Mouse (Mus musculus) Muller cell, postnatal 12 days (primary cell): ENCODE results near the gene Abca17.
A peak's percentile ranks its signal among the peaks of the same experiment; 100 is the strongest.

Experiments
- DNase-seq: peaks from one replicate; pipeline ENCODE4 v3.0.0-alpha.2; 2015; ENCODE audit errors: inconsistent ontology term

Abca17 gene

DNA sequence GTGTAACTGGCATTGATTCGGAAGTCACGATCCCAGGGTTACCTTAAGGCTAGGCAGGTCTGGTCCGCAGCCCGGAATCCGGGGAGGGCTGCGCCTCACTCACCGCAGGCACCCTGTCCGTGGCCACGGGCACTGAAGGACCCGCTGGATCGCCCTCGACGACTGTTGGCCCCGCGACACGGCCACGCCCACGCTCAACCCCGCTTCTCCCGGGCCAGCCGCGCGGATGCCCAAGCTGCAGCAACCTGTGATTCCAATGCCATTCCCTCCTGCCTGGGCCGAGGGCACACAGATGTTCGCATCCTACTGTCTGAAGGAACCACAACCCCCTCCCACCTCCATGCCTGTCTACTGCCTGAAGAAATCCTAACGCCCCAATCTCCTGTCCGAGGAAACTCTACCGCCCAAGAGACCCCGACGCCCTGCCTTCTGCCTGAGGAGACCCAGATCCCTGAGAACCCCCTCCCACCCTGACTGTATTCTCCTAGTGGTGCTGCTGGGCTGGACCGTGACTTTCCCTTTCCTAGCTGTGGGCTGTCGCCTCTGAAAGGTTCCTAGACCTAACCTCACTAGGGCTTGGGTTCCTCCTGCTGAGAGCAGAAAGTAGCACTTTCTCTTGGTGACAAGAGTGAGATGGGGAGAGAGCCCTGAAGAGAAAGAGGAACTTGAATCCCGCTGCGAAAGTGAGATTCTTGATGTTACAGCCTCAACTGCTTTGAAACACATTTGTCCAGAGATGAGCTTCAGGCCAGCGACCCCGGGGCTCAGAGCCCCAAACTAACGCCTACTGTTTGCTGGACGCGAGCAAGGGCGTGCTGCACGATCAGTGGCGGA lies at the start of gene Abca17:
Abca17 (minus strand) TSS at position 143 of the 834 bp plus-strand sequence.
- DNase-seq, result peak; percentile 19

GRCm38 (mm10) chr17:24394456-24394855 lies 43.6 kb upstream of the Abca17 start:
- DNase-seq, result no peak

- DNase-seq, result no peak
Observed at GRCm38 (mm10) chr17:24393527-24393926, 42.7 kb upstream of the Abca17 start.

DNA sequence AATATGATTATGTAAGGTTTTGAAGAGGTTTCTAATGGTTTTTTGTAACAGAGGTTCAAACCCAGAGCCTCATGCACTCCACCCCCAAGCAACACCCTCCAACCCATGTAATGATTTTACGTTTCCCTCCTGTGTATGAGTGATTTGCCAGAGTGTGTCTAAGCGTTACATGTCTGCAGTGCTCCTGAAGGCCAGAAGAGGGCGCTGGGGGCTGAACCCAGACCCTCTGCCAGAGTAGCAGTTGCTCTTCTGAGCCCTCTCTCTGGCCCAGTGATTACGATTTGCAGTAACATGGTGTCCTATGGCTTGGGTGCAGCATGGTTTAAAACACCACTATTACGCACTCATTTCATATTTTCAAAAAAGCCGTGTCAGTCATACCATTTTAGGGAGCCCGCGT lies 40.3 kb upstream of the Abca17 start:
- DNase-seq, result no peak

DNA sequence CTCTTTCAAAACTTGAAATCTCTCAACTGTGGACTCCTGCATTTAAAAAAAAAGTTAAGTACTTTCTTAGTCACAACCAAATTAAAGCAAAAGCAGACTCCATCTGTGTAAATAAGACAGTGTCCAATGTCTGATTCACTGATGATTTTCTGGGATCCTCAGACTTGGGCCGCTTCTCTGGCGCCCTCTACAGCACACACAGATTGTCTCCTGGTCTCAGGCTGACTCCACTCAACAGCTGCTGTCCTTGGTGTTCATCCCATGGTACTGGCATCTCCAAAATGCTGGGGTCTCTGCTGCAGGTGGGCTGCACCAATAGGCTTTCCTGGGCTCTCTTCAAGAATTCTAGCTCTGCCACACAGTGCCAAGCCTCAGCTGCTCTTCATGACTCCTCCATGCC lies 39.0 kb upstream of the Abca17 start:
- DNase-seq, result peak; percentile 27

DNA sequence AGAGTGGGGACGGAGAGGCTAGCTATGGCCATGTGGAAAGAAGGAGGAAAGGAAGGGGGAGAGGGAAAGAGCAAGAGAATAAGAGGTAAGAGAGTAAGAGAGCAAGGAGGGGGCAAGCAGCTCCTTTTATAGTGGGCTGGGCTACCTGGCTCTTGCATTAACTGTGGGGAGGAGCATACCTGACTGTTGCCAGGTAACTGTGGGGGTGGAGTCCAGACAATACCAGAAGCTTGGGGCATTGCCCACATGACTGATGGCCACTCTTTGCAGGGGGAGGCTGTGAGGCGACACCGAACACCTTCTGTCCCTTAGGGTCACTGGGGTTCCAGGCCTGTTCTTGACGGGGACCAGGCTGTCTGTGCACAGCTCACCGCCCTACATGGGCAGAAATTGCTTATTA lies 37.8 kb upstream of the Abca17 start:
- DNase-seq, result no peak

GRCm38 (mm10) chr17:24383789-24384188 lies 32.9 kb upstream of the Abca17 start:
- DNase-seq, result no peak

GRCm38 (mm10) chr17:24378496-24378895 lies 27.6 kb upstream of the Abca17 start:
- DNase-seq, result no peak

DNA sequence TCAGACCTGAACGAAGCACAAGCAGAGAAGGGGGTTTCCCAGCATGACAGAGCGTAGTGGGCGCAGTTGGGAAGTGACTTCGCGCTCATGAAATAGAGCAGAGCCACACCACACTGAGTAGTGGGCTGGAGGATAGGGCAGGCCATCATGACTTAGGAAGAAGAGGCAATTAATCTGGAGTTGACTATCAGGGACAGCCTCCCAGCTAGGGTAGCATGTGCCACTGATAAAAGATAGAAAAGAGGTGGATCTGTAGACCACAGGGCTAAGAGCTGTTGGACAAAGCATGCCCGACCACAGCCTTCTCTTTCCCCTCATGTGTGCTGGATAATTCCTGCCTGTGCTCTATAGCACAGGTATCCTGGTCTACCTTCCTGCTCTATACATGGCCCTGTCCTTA lies 25.0 kb upstream of the Abca17 start:
- no peak for DNase-seq

GRCm38 (mm10) chr17:24375094-24375712 lies 24.3 kb upstream of the Abca17 start:
- no peak for DNase-seq

GRCm38 (mm10) chr17:24365863-24366262 lies 15.0 kb upstream of the Abca17 start:
- no peak for DNase-seq

DNA sequence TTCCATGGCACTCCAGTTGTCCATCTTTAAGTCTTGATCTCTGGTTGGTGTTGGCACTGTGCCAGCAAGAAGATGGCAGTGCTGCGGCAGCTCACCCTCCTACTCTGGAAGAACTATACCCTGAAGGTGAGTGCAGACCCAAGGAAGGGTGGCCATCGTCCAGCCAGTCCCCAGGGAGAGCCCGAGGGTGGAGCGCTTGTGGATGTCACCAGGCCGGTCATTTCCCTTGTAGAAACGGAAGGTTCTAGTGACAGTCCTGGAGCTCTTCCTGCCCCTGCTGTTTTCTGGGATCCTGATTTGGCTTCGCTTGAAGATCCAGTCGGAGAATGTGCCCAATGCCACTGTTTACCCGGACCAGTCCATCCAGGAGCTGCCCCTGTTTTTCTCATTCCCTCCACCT lies 13.6 kb upstream of the Abca17 start:
- no peak for DNase-seq

- peak; percentile 37 for DNase-seq
Observed at GRCm38 (mm10) chr17:24362527-24362926, 11.7 kb upstream of the Abca17 start.

DNA sequence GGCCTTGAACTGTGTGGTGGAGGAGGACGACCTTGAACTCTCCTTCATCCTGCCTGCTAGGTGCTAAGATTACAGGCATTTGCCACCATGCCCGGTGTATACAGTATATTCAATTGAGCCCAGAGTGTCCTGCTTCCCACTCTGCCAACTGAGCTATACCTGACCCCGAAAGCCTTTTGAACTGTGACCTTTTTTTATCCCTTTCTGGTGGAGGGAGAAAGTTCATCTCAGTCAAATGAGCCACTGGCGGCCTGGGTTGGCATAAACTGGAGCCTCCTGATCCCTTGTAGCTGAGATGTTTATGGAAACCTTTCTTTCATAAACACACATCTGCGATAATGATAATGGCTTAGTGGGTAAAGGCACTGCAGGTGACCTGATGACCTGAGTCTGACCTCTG lies 10.4 kb upstream of the Abca17 start:
- DNase-seq, result no peak

DNA sequence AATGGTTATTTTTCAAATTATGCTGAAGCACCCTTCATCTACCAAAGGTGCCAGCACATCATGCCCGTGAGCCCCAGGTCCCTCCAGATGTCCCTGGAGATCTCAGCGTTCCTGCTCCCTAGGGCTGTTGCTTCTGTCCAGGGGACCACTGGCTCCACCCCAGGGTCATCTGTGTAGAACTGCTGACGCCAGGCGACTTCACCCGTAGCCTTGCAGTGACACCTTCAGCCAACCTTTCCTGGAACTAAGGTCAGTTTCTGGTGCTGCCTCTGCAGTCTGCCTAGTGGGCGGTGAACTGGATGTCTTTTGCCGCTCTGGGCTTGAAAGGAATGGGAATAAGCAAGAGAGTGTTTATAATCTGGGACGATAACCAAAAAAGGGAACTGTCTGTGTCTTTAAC lies 10.0 kb upstream of the Abca17 start:
- no peak for DNase-seq

DNA sequence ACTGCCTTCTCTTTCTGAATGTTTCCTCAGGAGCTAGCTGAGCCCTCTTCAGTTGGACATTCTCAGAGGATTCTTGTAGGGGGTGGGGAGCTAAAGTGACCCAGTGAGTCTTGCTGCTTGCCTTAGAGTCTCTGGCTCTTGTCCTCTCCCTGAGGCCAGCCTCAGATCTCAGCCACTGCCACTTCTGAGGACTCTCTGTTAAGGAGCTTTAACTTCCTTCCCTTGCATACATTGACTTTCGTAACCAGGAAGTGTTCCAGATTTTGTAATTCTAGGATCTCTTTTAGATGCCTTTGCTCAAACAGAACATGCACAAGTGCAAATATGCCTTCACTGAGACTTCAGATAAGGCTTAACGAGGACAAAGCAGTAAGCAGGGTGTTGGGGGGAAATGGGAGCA lies 9.0 kb upstream of the Abca17 start:
- DNase-seq, result no peak

GRCm38 (mm10) chr17:24359006-24359405 lies 8.1 kb upstream of the Abca17 start:
- no peak for DNase-seq

DNA sequence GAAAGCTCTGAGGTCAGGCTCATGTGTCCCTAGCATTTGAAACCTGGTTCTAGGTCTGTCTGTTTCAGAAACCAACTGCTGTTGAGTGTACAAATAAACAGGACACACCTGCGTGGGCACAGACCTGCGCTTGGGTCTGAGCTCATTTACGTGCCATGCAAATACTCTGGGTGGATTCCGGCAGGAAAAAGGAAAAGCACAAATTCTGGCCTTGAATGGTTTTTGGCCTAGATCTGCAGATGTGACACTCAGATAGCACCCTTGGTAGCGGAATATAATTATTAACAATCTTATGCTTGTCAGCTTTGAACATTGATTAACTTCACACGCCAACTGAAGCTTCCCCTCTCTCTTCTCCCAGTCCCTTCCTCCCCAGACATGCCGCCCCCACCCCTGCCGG lies 4.4 kb upstream of the Abca17 start:
- DNase-seq, result no peak

DNA sequence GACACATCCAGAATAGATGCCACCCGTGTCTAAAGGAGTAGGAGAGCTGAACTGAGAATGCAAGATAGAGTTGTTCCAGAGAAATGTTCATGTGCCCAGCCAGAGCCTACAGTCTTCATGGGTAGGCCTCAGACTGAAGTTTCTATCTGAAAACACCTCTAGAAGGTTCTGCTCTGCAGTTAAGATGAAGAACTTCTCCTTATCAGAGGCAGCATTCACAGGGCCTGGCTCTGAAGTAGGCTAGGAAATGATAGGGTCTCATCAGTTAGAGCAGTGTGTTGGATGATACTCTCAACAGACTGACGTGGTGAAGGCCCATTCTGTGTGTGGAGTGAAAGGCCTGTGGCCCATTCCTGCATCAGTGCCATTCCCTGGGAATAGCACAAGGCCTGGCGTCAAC lies 3.1 kb upstream of the Abca17 start:
- no peak for DNase-seq

DNA sequence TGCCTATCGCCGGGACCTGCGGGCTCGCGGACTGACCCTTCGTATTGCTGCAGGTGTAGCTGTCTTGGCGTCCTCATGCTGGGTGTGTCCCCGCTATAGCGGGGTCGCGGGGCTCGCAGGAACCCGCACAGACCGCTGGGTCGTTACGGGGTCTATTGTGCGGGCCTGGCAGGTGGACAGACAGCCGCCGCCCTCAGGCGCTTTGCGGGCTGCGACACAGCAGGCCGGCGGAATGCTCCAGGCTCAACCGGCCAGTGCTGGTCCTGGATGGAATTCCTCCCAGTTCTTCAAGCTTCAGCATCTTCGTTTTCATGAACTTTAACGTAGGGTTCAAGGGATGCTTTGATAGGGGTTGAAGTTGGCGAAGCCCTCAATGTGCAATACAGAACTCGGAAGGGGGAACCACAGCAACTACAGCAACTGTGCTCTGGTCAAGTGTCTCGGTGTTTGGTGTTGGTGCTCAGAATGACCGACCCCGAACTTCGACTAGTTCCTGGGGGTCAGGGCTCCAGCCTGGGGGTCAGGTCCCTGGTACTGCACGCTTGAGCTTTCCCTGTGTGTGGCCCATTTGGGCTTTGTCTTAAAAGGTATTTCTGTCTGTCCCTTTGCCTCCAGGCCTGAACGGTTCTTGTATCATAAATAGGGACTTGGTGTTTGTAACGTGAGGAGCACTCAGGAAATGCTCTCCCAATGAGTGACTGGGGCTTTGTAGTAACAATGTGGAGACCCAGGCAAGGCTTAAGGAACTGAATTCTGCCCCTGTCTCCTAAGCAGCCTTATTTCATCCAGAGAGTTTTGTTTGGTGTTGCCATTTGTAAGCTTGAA lies 1.7 kb upstream of the Abca17 start:
- DNase-seq, result peak; percentile 19

GRCm38 (mm10) chr17:24351760-24352357 lies 991 bp upstream of the Abca17 start, which contains the start of gene Abca3:
Gene Abca3 (plus strand): TSS chr17:24351950.
- peak; percentile 96 for DNase-seq

- peak; percentile 19 for DNase-seq
Observed at GRCm38 (mm10) chr17:24349176-24349575, 1.7 kb downstream of the Abca17 start.
